In the genomic region with DNA sequence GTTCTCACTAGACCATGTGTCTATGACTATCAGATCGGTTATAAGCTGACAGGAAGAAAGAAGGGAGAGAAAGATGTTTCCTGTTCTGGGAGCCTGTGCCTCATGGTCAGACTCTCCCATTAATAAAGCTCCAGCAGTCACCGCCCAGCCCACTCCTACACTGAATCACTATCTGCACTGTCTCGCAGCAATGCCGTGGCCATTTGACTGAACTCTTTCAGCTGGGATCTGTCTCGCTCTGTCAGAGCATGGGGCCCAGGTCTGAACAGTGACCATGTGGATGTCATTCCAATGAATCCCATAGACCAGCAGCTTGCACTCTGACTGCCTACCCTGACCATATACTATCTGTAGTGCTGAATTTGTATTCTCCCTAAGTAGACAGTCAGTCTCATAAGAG, we compare ENCODE assay signal across 12 mouse cellular contexts.
DNase-seq lines count a peak whose midpoint lies in the region; ATAC-seq lines count a peak whose summit lies in the region.
"Had no signal": no experiment of that assay in that cellular context is flagged by ENCODE, and none has a peak within 500 bp of the region (broad histone marks: within the 10 kb centered on the region; RNA-seq: fewer than 3 reads in every experiment).

No protein-coding gene starts in this region.

- no peaks in the 10 kb centered on the region for H3K27me3 ChIP-seq in heart, embryonic 14.5 days (ENCODE audit: control insufficient read depth, insufficient read depth, low read length)
- H3K27me3 ChIP-seq in lung, embryonic 15.5 days, result no peaks in the 10 kb centered on the region
- H3K27me3 ChIP-seq: limb, embryonic 12.5 days had no signal

- H3K36me3 ChIP-seq in heart, embryonic 14.5 days (ENCODE audit: control insufficient read depth, insufficient read depth, low read length), result no peaks in the 10 kb centered on the region
- no peaks in the 10 kb centered on the region for H3K36me3 ChIP-seq in lung, embryonic 15.5 days
- H3K36me3 ChIP-seq: limb, embryonic 12.5 days had no signal

- peak; percentile 50; the same call in 1 of the 2 replicates for ATAC-seq in heart, embryonic 14.5 days (ENCODE audit: insufficient number of reproducible peaks, insufficient read depth, low FRiP score, low read depth)
- peak; percentile 81; the same call in 1 of the 2 replicates for ATAC-seq in lung, embryonic 15.5 days (ENCODE audit: borderline replicate concordance, extremely low read depth, low FRiP score, low TSS enrichment)

- H3K4me3 ChIP-seq in heart, embryonic 14.5 days (ENCODE audit: control insufficient read depth in 1 of 2, insufficient read depth in 1 of 2, low read depth in 1 of 2, low read length in 2 of 2), result no peak overlapping the region
- no peak overlapping the region for H3K4me3 ChIP-seq in lung, embryonic 15.5 days
- H3K4me3 ChIP-seq: gastrocnemius, adult 2 months; limb, embryonic 12.5 days had no signal

- no peak overlapping the region for H3K9ac ChIP-seq in heart, embryonic 14.5 days (ENCODE audit: low read length)
- H3K9ac ChIP-seq in lung, embryonic 15.5 days, result no peak overlapping the region
- H3K9ac ChIP-seq: limb, embryonic 12.5 days had no signal

- intact Hi-C loops in heart, postnatal 36 days (cut with DNase I), result no loop called here

- DNase-seq in heart, postnatal 36 days, result no peak
- DNase-seq in lung, postnatal 36 days, result no peak
- peak; percentile 20 for DNase-seq in embryo, embryonic 11 days
- DNase-seq in mesoderm, embryonic 11.5 days (ENCODE audit: low read depth, low spot score), result peak; percentile 37
- no peak for DNase-seq in cerebellum, postnatal 36 days
- DNase-seq: cerebellum, adult 9-11 months; gastrocnemius, adult 2 months; retina, postnatal 1 day had no signal

- WGBS in heart, embryonic 14.5 days, result 16% methylated on average over 5 of the region's 5 CpGs
- 21% methylated on average over 5 of the region's 5 CpGs for WGBS in lung, embryonic 15.5 days

- H3K4me2 ChIP-seq in heart, embryonic 14.5 days (ENCODE audit: low read length), result no peak overlapping the region
- H3K4me2 ChIP-seq in lung, embryonic 15.5 days, result no peak overlapping the region
- H3K4me2 ChIP-seq: limb, embryonic 12.5 days; midbrain, embryonic 11.5 days had no signal

- peak overlapping the region in 1 of 2 experiments; percentile 8; a peak in 1 of 4 replicates for H3K27ac ChIP-seq in heart, embryonic 14.5 days (replicated peaks in 1 of 2; ENCODE audit: control insufficient read depth in 1 of 2, insufficient read depth in 1 of 2, low read depth in 2 of 2, low read length in 2 of 2)
- H3K27ac ChIP-seq in lung, embryonic 15.5 days, result no peak overlapping the region
- H3K27ac ChIP-seq: gastrocnemius, adult 2 months; limb, embryonic 12.5 days had no signal

- H3K4me1 ChIP-seq in heart, embryonic 14.5 days (ENCODE audit: control insufficient read depth in 2 of 2, insufficient read depth in 2 of 2, low read length in 2 of 2), result peaks cover 7 to 21% of the 10 kb centered on the region in 2 experiments
- peaks cover 15% of the 10 kb centered on the region for H3K4me1 ChIP-seq in lung, embryonic 15.5 days
- H3K4me1 ChIP-seq: limb, embryonic 12.5 days had no signal

- H3K9me3 ChIP-seq in heart, embryonic 14.5 days (ENCODE audit: control insufficient read depth, low read length), result no peaks in the 10 kb centered on the region
- no peaks in the 10 kb centered on the region for H3K9me3 ChIP-seq in lung, embryonic 15.5 days
- H3K9me3 ChIP-seq: limb, embryonic 12.5 days had no signal

Comparison
In these comparisons a context has a peak if more than half of its experiments do, and no peak if none do; other contexts are left out.
1. DNase-seq: peak in embryo, embryonic 11 days (single experiment) and mesoderm, embryonic 11.5 days (single experiment); none in heart, postnatal 36 days (0 of 2), lung, postnatal 36 days (single experiment) and cerebellum, postnatal 36 days (0 of 2).